Mouse (Mus musculus) limb, embryonic 15.5 days (tissue): ENCODE data around the gene Pla2g6. TPM values are rescaled to one million over a fixed set of nuclear protein-coding genes. Genes with fewer than 3 reads are reported as not detected.

ENCODE experiments used
- ATAC-seq: fragments of 200-750 bp; cut with Nextera tagmentation; 2 replicates; pipeline ENCODE4 v1.8.0; 2017; ENCODE audit warnings: low read depth, moderate TSS enrichment; ENCODE audit not compliant: insufficient number of reproducible peaks, low FRiP score, low TSS enrichment
- H3K27ac ChIP-seq: fragments of 300-500 bp; sonication (generic); 2 replicates; pipeline ENCODE4 v1.5.1; 2015; ENCODE audit warnings: moderate library complexity, mild to moderate bottlenecking, inconsistent platforms
- H3K27me3 ChIP-seq: fragments of 300-500 bp; sonication (generic); 2 replicates; pipeline ENCODE4 v1.6.1; 2015; ENCODE audit warnings: inconsistent platforms
- H3K36me3 ChIP-seq: fragments of 300-500 bp; sonication (generic); 2 replicates; pipeline ENCODE4 v1.6.1; 2015; ENCODE audit warnings: inconsistent platforms
- H3K4me1 ChIP-seq: fragments of 300-500 bp; sonication (generic); 2 replicates; pipeline ENCODE4 v1.6.1; 2015; ENCODE audit warnings: inconsistent platforms
- H3K4me2 ChIP-seq: fragments of 300-500 bp; sonication (generic); 2 replicates; pipeline ENCODE4 v1.6.1; 2015; ENCODE audit warnings: mild to moderate bottlenecking, inconsistent platforms
- H3K4me3 ChIP-seq: fragments of 300-500 bp; sonication (generic); 2 replicates; pipeline ENCODE4 v1.5.1; 2015; ENCODE audit warnings: mild to moderate bottlenecking, inconsistent platforms
- H3K9ac ChIP-seq: fragments of 300-500 bp; sonication (generic); 2 replicates; pipeline ENCODE4 v1.6.1; 2015; ENCODE audit warnings: inconsistent platforms
- H3K9me3 ChIP-seq: fragments of 300-500 bp; sonication (generic); 2 replicates; pipeline ENCODE4 v1.6.1; 2016; ENCODE audit warnings: inconsistent platforms
- WGBS: fragments of 180-500 bp; shearing (Covaris S2); methylation state at CpG from one replicate; pipeline ENCODE4 v1.1.7; 2015; 5-methylcytosine and 5-hydroxymethylcytosine counted together
- polyA plus RNA-seq: library from polyadenylated mRNA; unstranded; fragments of >200 nt; fragmentation: Nextera tagmentation; extraction: Ambion mirVana; gene quantifications from 2 replicates; pipeline ENCODE4 v1.2.1, GENCODE M21; 2015

The Pla2g6 gene
- polyA plus RNA-seq, 1 experiment from 2014 or later, result 12.9 TPM

GRCm38 (mm10) chr15:79328939-79329275 is 717 bp upstream of the Pla2g6 start:
- Histone ChIP-seq H3K9me3 (no peaks in the 10 kb centered on the region), H3K4me2 (no peak overlapping the region), H3K4me3 (no peak overlapping the region; the same call in 1 of the 2 replicates), H3K27ac (no peak overlapping the region), H3K9ac (no peak overlapping the region), H3K4me1 (peaks cover 20% of the 10 kb centered on the region), H3K36me3 (no peaks in the 10 kb centered on the region), H3K27me3 (no peaks in the 10 kb centered on the region)
- no peak for ATAC-seq
- 92% methylated on average over 4 of the region's 4 CpGs for WGBS

- peak overlapping the region; percentile 85 for H3K27ac ChIP-seq
- H3K9me3 ChIP-seq, result no peaks in the 10 kb centered on the region
- H3K4me2 ChIP-seq, result peak overlapping the region; percentile 84
- ATAC-seq, result peak; percentile 0; the same call in 1 of the 2 replicates
- H3K27me3 ChIP-seq, result no peaks in the 10 kb centered on the region
- WGBS, result 16% methylated on average over 20 of the region's 20 CpGs
- H3K9ac ChIP-seq, result peak overlapping the region; percentile 56
- H3K4me1 ChIP-seq, result peaks cover 33% of the 10 kb centered on the region
- peak overlapping the region; percentile 62 for H3K4me3 ChIP-seq
- H3K36me3 ChIP-seq, result no peaks in the 10 kb centered on the region
Observed at GRCm38 (mm10) chr15:79326971-79327961, 924 bp downstream of the Pla2g6 start.

- ATAC-seq, result no peak
- no peaks in the 10 kb centered on the region for H3K9me3 ChIP-seq
- H3K27ac ChIP-seq, result no peak overlapping the region
- 72% methylated on average over 4 of the region's 4 CpGs for WGBS
- H3K4me2 ChIP-seq, result no peak overlapping the region
- no peak overlapping the region for H3K9ac ChIP-seq
- H3K4me1 ChIP-seq, result peaks cover 33% of the 10 kb centered on the region
- no peak overlapping the region for H3K4me3 ChIP-seq
- H3K27me3 ChIP-seq, result no peaks in the 10 kb centered on the region
- no peaks in the 10 kb centered on the region for H3K36me3 ChIP-seq
Observed at GRCm38 (mm10) chr15:79326264-79326663, 1.9 kb downstream of the Pla2g6 start.

- H3K27ac ChIP-seq, result no peak overlapping the region
Observed at GRCm38 (mm10) chr15:79325742-79326141, 2.4 kb downstream of the Pla2g6 start.

GRCm38 (mm10) chr15:79324373-79324772 is 3.8 kb downstream of the Pla2g6 start:
- Histone ChIP-seq H3K4me2 (no peak overlapping the region), H3K4me3 (no peak overlapping the region), H3K27ac (0 out of 2 replicates have a peak overlapping the region, but pooled peaks have one; percentile 55), H3K9ac (no peak overlapping the region), H3K27me3 (no peaks in the 10 kb centered on the region), H3K9me3 (no peaks in the 10 kb centered on the region), H3K36me3 (no peaks in the 10 kb centered on the region), H3K4me1 (peaks cover 33% of the 10 kb centered on the region)
- WGBS, result 89% methylated on average over 3 of the region's 3 CpGs
- no peak for ATAC-seq

More at GRCm38 (mm10) chr15:79325742-79326141, 2.4 kb downstream of the Pla2g6 start:
- H3K4me1 ChIP-seq, result peaks cover 33% of the 10 kb centered on the region
- H3K4me2 ChIP-seq, result no peak overlapping the region
- no peaks in the 10 kb centered on the region for H3K36me3 ChIP-seq
- no peaks in the 10 kb centered on the region for H3K9me3 ChIP-seq
- H3K4me3 ChIP-seq, result no peak overlapping the region
- no peak for ATAC-seq
- WGBS, result 76% methylated on average over 3 of the region's 3 CpGs
- H3K9ac ChIP-seq, result no peak overlapping the region
- H3K27me3 ChIP-seq, result no peaks in the 10 kb centered on the region

- peak overlapping the region; percentile 55 for H3K27ac ChIP-seq
- H3K36me3 ChIP-seq, result no peaks in the 10 kb centered on the region
- no peak overlapping the region for H3K4me2 ChIP-seq
- no peaks in the 10 kb centered on the region for H3K9me3 ChIP-seq
- no peaks in the 10 kb centered on the region for H3K27me3 ChIP-seq
- H3K9ac ChIP-seq, result no peak overlapping the region
- WGBS, result 56% methylated on average over 4 of the region's 4 CpGs
- peaks cover 33% of the 10 kb centered on the region for H3K4me1 ChIP-seq
- H3K4me3 ChIP-seq, result no peak overlapping the region
- ATAC-seq, result no peak
Observed at GRCm38 (mm10) chr15:79323791-79324155, 4.4 kb downstream of the Pla2g6 start.

GRCm38 (mm10) chr15:79322991-79323790 is 5.0 kb downstream of the Pla2g6 start:
- peak overlapping the region; percentile 57 for H3K27ac ChIP-seq
- no peak overlapping the region for H3K4me3 ChIP-seq
- 56% methylated on average over 6 of the region's 6 CpGs for WGBS
- H3K9me3 ChIP-seq, result no peaks in the 10 kb centered on the region
- no peak for ATAC-seq
- H3K27me3 ChIP-seq, result no peaks in the 10 kb centered on the region
- H3K4me2 ChIP-seq, result no peak overlapping the region
- H3K36me3 ChIP-seq, result no peaks in the 10 kb centered on the region
- H3K4me1 ChIP-seq, result peaks cover 33% of the 10 kb centered on the region
- H3K9ac ChIP-seq, result no peak overlapping the region

- WGBS, result 62% methylated on average over 11 of the region's 11 CpGs
- Histone ChIP-seq H3K27me3 (no peaks in the 10 kb centered on the region), H3K4me1 (peaks cover 31% of the 10 kb centered on the region), H3K9me3 (no peaks in the 10 kb centered on the region), H3K4me2 (no peak overlapping the region), H3K27ac (peak overlapping the region; percentile 57), H3K36me3 (0 out of 2 replicates have a peak, but pooled peaks cover 3% of the 10 kb centered on the region), H3K9ac (no peak overlapping the region), H3K4me3 (no peak overlapping the region)
- ATAC-seq, result no peak
Observed at GRCm38 (mm10) chr15:79322281-79322990, 5.8 kb downstream of the Pla2g6 start.

GRCm38 (mm10) chr15:79321733-79322190 is 6.4 kb downstream of the Pla2g6 start:
- H3K27me3 ChIP-seq, result no peaks in the 10 kb centered on the region
- H3K4me1 ChIP-seq, result peaks cover 24% of the 10 kb centered on the region
- no peaks in the 10 kb centered on the region for H3K9me3 ChIP-seq
- no peak overlapping the region for H3K9ac ChIP-seq
- 0 out of 2 replicates have a peak, but pooled peaks cover 7% of the 10 kb centered on the region for H3K36me3 ChIP-seq
- no peak for ATAC-seq
- H3K4me2 ChIP-seq, result no peak overlapping the region
- H3K4me3 ChIP-seq, result no peak overlapping the region
- H3K27ac ChIP-seq, result no peak overlapping the region
- 79% methylated on average over 5 of the region's 5 CpGs for WGBS

GRCm38 (mm10) chr15:79313848-79314369 is 14.3 kb downstream of the Pla2g6 start:
- WGBS, result 71% methylated on average over 8 of the region's 8 CpGs
- H3K4me2 ChIP-seq, result no peak overlapping the region
- H3K4me3 ChIP-seq, result no peak overlapping the region
- no peak for ATAC-seq
- H3K9ac ChIP-seq, result no peak overlapping the region
- H3K9me3 ChIP-seq, result no peaks in the 10 kb centered on the region
- peaks cover 28% of the 10 kb centered on the region for H3K36me3 ChIP-seq
- H3K27me3 ChIP-seq, result no peaks in the 10 kb centered on the region
- H3K27ac ChIP-seq, result no peak overlapping the region
- no peaks in the 10 kb centered on the region for H3K4me1 ChIP-seq

GRCm38 (mm10) chr15:79307861-79308260 is 20.3 kb downstream of the Pla2g6 start:
- WGBS, result 52% methylated on average over 4 of the region's 4 CpGs
- no peak for ATAC-seq

More at GRCm38 (mm10) chr15:79307861-79308260, 20.3 kb downstream of the Pla2g6 start:
- H3K27me3 ChIP-seq, result no peaks in the 10 kb centered on the region
- peaks cover 34% of the 10 kb centered on the region for H3K36me3 ChIP-seq
- no peak overlapping the region for H3K9ac ChIP-seq
- no peak overlapping the region for H3K27ac ChIP-seq
- no peaks in the 10 kb centered on the region for H3K9me3 ChIP-seq
- no peaks in the 10 kb centered on the region for H3K4me1 ChIP-seq
- H3K4me3 ChIP-seq, result no peak overlapping the region
- H3K4me2 ChIP-seq, result no peak overlapping the region
